Mouse (Mus musculus): ENCODE data around the gene Vmn1r59.
"Not testable (repeated sequence)": the region's sequence is repeated elsewhere in the genome, so short reads cannot be mapped to it uniquely, and the experiment has no call there.

The Vmn1r59 gene

DNA sequence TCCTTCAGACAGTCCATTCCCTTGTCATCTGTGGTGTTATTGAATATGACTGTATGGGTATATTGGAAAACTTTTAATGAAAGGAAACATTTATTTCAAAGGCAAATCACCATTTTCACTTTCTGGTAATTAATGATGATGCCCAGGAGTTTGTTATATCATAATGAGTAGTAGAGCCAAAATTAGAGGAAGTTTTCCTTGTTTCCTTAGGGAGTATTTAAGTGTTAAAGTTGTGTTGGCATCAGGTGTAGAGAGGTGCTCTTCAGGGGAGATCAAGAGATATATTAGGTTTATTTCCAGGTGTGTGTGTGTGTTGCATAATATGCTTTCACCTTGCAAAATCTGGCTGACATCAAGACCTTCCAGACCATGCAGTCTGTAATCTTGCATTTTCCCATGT lies at the start of gene Vmn1r59:
Gene Vmn1r59, minus strand, starts transcription at position 101 of the 400 bp plus-strand sequence.
- no peak for DNase-seq (ENCODE audit: low read depth, low spot score)

DNA sequence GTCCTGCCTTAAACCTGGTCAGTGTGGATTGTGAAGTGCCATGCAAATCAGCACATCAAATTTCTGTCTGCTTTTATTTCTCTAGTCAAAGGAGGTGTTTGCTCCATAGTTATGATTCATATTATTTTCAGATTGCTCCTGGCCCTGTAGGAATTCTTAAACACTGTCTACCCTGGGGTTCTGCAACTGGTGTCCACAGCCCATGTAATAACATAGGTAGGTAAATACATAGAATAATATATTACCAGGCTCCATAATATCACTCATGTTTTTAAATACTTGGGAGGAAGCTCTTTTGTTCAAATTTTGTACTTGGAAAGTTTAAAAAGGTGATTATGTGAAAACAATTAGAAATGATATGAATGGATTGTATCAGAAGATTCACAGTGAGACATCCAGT lies 37.3 kb upstream of the Vmn1r59 start, which contains the start of gene Vmn2r28:
Gene Vmn2r28, minus strand, starts transcription at position 101 of the 400 bp plus-strand sequence.
- not testable (repeated sequence) for DNase-seq (ENCODE audit: low read depth, low spot score)

GRCm38 (mm10) chr7:5454011-5454410 lies 2.6 kb downstream of the Vmn1r59 start:
- DNase-seq (ENCODE audit: low read depth, low spot score) = not testable (repeated sequence)

DNA sequence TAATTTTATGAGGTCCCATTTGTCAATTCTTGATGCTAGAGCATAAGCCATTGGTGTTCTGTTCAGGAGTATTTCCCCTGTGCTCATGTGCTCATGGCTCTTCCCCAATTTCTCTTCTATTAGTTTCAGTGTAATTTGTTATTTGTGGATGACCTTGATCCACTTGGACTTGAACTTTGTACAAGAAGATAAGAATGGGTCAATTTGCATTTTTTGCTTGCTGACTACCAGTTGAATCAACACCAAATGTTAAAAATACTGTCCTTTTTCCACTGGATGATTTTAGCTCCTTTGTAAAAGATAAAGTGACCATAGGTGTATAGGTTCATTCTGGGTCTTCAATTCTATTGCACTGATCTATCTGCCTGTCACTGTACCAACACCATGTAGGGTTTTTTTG lies 7.9 kb downstream of the Vmn1r59 start:
- DNase-seq (ENCODE audit: low read depth, low spot score) = no peak

DNA sequence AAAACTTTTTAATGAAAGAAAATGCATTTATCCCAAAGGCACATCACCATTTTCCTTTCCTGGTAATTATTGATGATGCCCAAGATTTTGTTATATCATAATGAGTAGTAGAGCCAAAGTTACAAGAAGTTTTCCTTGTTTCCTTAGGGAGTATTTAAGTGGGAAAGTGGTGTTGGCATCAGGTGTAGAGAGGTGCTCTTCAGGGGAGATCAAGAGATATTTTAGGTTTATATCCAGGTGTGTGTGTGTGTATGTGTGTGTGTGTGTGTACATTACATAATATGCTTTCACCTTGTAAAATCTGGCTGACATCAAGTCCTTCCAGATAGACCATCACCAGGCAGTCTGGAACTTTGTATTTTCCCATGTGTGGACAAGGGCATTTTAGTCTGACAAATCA lies 43.3 kb downstream of the Vmn1r59 start, which contains the start of gene Vmn1r58:
Gene Vmn1r58, minus strand, starts transcription at position 101 of the 400 bp plus-strand sequence.
- DNase-seq (ENCODE audit: low read depth, low spot score) = not testable (repeated sequence)

DNA sequence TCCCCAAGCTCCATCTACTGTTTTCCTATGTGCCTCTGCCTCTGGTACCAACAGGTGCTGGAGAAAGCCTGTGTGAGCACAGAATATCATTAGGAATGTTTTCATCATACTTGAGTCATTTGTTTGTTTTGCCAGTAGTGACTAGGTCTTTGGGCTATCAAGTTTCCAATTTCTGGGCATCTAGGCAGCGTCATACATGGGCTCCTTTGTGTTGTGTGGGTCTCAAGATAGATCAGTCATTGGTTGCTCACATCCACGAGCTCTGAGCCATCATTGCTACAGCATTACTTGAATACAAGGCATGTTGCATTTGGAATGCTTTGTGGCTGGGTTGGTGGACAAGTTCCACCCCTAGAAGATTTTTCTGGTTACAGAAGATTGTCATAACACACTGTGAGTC lies 50.4 kb downstream of the Vmn1r59 start:
- no peak for DNase-seq (ENCODE audit: low read depth, low spot score)
